Mouse (Mus musculus) liver, embryonic 11.5 days (tissue): ENCODE measurements at regions not wholly inside any gene's neighbourhood (a gene's known extent, or its start where the extent isn't known, plus 50 kb on each side); places are given as distances from the start of the nearest gene placed in this dataset.

Source experiments
- ATAC-seq: fragments of 200-750 bp; cut with Nextera tagmentation; replicated peaks from 2 replicates; pipeline ENCODE4 v1.8.0; 2017; ENCODE audit warnings: moderate number of reproducible peaks, mild to moderate bottlenecking, moderate TSS enrichment, moderate library complexity; ENCODE audit not compliant: low FRiP score
- DNase-seq: peaks from one replicate; pipeline ENCODE4 v3.0.0-alpha.2; 2017; ENCODE audit warnings: low spot score
- H3K27ac ChIP-seq: fragments of 300-500 bp; sonication (generic); 2 replicates; pipeline ENCODE4 v1.5.1; 2014; ENCODE audit warnings: mild to moderate bottlenecking, low read depth, low read length, control low read depth
- H3K27me3 ChIP-seq: fragments of 300-500 bp; sonication (generic); replicated peaks from 2 replicates; pipeline ENCODE4 v1.6.1; 2014; ENCODE audit warnings: low read length, mixed read lengths; ENCODE audit not compliant: control insufficient read depth, insufficient read depth
- H3K36me3 ChIP-seq: fragments of 300-500 bp; sonication (generic); 2 replicates; pipeline ENCODE4 v1.6.1; 2014; ENCODE audit warnings: mild to moderate bottlenecking, low read length, moderate library complexity, mixed read lengths; ENCODE audit not compliant: control insufficient read depth, insufficient read depth
- H3K4me1 ChIP-seq: fragments of 300-500 bp; sonication (generic); replicated peaks from 2 replicates; pipeline ENCODE4 v1.6.1; 2014; ENCODE audit warnings: low read length, mixed read lengths; ENCODE audit not compliant: control insufficient read depth, insufficient read depth
- H3K4me2 ChIP-seq: fragments of 300-500 bp; sonication (generic); 2 replicates; pipeline ENCODE4 v1.6.1; 2014; ENCODE audit warnings: mild to moderate bottlenecking, control low read depth, moderate library complexity
- H3K4me3 ChIP-seq: fragments of 300-500 bp; sonication (generic); 2 replicates; pipeline ENCODE4 v1.5.1; 2014; ENCODE audit warnings: low read depth, low read length, control low read depth
- H3K9ac ChIP-seq: fragments of 300-500 bp; sonication (generic); 2 replicates; pipeline ENCODE4 v1.6.1; 2014; ENCODE audit warnings: low read depth, low read length, control low read depth
- H3K9me3 ChIP-seq: fragments of 300-500 bp; sonication (generic); 2 replicates; pipeline ENCODE4 v1.6.1; 2016; ENCODE audit warnings: low read length, inconsistent platforms, mixed read lengths; ENCODE audit not compliant: control insufficient read depth
- whole genome bisulfite sequencing: fragments of 180-500 bp; shearing (Covaris S2); extraction: QIAGEN DNeasy Blood & Tissue Kit; methylation state at CpG from one replicate; pipeline ENCODE4 v1.1.7; 2014; 5-methylcytosine and 5-hydroxymethylcytosine counted together

DNA sequence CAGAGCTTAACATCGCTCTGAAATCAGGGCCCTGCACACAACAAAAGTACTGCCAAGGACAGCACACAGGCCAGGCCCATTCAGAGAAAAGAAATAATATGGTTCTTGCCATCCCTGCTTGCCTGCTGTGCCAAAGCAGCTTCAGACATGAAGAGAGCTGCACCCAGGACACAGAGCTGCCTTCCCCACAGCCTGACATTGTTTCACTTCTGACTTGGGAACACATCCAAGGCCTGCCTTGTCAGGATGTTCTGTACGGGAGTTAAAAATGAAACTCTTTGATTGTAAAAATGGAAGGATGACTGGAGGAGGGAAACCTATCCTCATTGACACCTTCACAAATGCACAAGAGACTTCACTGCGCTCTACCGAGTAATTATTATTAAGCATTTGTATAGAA lies 114.0 kb upstream of the Ube2e3 start:
- DNase-seq, result no peak
- WGBS, result 91% methylated on average over 4 of the region's 4 CpGs

GRCm38 (mm10) chr2:78730161-78730560 lies 137.8 kb upstream of the Ube2e3 start:
- H3K9me3 ChIP-seq, result no peaks in the 10 kb centered on the region
- no peak for ATAC-seq
- DNase-seq, result no peak
- H3K27ac ChIP-seq, result no peak overlapping the region
- H3K4me1 ChIP-seq, result no peaks in the 10 kb centered on the region
- H3K9ac ChIP-seq, result no peak overlapping the region
- H3K27me3 ChIP-seq, result no peaks in the 10 kb centered on the region
- 77% methylated on average over 6 of the region's 6 CpGs for WGBS
- no peak overlapping the region for H3K4me3 ChIP-seq
- H3K36me3 ChIP-seq, result no peaks in the 10 kb centered on the region
- no peak overlapping the region for H3K4me2 ChIP-seq

More for the DNA sequence above, 114.0 kb upstream of the Ube2e3 start:
- no peak overlapping the region for H3K4me2 ChIP-seq
- no peak for ATAC-seq
- no peak overlapping the region for H3K4me3 ChIP-seq
- H3K27me3 ChIP-seq, result no peaks in the 10 kb centered on the region
- no peak overlapping the region for H3K9ac ChIP-seq
- H3K36me3 ChIP-seq, result no peaks in the 10 kb centered on the region
- H3K9me3 ChIP-seq, result no peaks in the 10 kb centered on the region
- no peaks in the 10 kb centered on the region for H3K4me1 ChIP-seq
- no peak overlapping the region for H3K27ac ChIP-seq

- H3K4me2 ChIP-seq, result no peak overlapping the region
- DNase-seq, result no peak
- 93% methylated on average over 7 of the region's 7 CpGs for WGBS
These were observed 141.9 kb upstream of the Ube2e3 start for GRCm38 (mm10) chr2:78726060-78726459.

DNA sequence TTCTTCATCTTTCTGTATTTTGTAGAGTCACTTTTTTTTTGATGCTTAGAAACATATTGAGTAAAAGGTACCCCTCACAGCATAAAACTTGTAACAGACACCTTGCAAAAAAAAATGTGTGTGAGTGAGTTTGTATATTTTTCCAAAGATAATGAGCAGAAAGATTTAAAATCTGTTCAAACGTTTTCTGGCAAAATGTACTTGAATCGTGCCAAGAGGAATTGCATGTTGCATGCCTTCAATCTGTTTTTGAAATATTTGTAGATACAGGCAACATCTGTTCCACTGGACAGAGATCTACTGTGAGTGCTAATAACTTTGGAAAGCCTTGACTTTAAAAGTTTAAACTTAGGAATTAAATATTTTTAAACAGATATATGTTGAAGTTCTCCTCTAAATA lies 143.5 kb upstream of the Ube2e3 start:
- H3K27ac ChIP-seq, result no peak overlapping the region
- ATAC-seq, result no peak
- WGBS, result 43% methylated on average over 2 of the region's 2 CpGs

More at GRCm38 (mm10) chr2:78726060-78726459, 141.9 kb upstream of the Ube2e3 start:
- ATAC-seq, result no peak
- Histone ChIP-seq H3K27me3 (no peaks in the 10 kb centered on the region), H3K27ac (no peak overlapping the region), H3K4me3 (no peak overlapping the region), H3K4me1 (no peaks in the 10 kb centered on the region), H3K36me3 (no peaks in the 10 kb centered on the region), H3K9ac (no peak overlapping the region), H3K9me3 (no peaks in the 10 kb centered on the region)

DNA sequence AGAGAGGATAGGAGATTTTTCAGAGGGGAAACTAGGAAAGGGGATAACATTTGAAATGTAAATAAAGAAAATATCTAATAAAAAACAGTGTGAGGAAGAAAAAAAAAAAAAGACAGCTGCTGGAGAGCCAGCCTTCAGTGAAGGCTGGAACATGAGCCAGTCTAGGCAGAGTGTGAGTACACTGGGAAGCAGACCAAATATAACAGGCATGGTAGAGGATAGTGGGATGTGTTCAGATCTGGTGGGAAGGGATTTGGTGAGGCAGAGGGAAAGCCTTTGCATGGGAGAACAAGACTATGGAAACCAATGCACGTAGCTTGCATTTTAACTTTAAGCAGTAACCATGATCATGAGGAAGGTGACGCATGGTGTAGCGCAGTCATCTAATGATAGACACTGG lies 144.5 kb upstream of the Ube2e3 start:
- Histone ChIP-seq H3K9ac (no peak overlapping the region), H3K4me3 (no peak overlapping the region)
- ATAC-seq, result no peak

More for the DNA sequence above, 143.5 kb upstream of the Ube2e3 start:
- no peaks in the 10 kb centered on the region for H3K36me3 ChIP-seq
- no peaks in the 10 kb centered on the region for H3K4me1 ChIP-seq
- H3K4me3 ChIP-seq, result no peak overlapping the region
- no peaks in the 10 kb centered on the region for H3K9me3 ChIP-seq
- no peak overlapping the region for H3K4me2 ChIP-seq
- H3K9ac ChIP-seq, result no peak overlapping the region
- H3K27me3 ChIP-seq, result no peaks in the 10 kb centered on the region
- no peak for DNase-seq

GRCm38 (mm10) chr2:78722739-78723138 lies 145.2 kb upstream of the Ube2e3 start:
- Histone ChIP-seq H3K4me2 (no peak overlapping the region), H3K9me3 (no peaks in the 10 kb centered on the region), H3K4me1 (peaks cover under 1% of the 10 kb centered on the region; the same call in 1 of the 2 replicates), H3K36me3 (no peaks in the 10 kb centered on the region), H3K9ac (no peak overlapping the region), H3K4me3 (no peak overlapping the region), H3K27me3 (no peaks in the 10 kb centered on the region), H3K27ac (no peak overlapping the region)
- ATAC-seq (no peak), DNase-seq (no peak)
- 77% methylated on average over 6 of the region's 6 CpGs for WGBS

More for the DNA sequence above, 144.5 kb upstream of the Ube2e3 start:
- Histone ChIP-seq H3K27me3 (no peaks in the 10 kb centered on the region), H3K4me1 (no peaks in the 10 kb centered on the region; the same call in 1 of the 2 replicates), H3K36me3 (no peaks in the 10 kb centered on the region), H3K9me3 (no peaks in the 10 kb centered on the region), H3K27ac (no peak overlapping the region), H3K4me2 (no peak overlapping the region)
- WGBS, result 93% methylated on average over 3 of the region's 3 CpGs
- no peak for DNase-seq

GRCm38 (mm10) chr2:78718550-78718949 lies 149.4 kb upstream of the Ube2e3 start:
- H3K9ac ChIP-seq, result no peak overlapping the region
- H3K27ac ChIP-seq, result peak overlapping the region; percentile 60; the same call in 1 of the 2 replicates
- H3K27me3 ChIP-seq, result no peaks in the 10 kb centered on the region
- WGBS, result 44% methylated on average over 1 of the region's 1 CpGs
- H3K4me2 ChIP-seq, result no peak overlapping the region
- no peaks in the 10 kb centered on the region for H3K36me3 ChIP-seq
- DNase-seq, result no peak
- H3K4me1 ChIP-seq, result peaks cover 2% of the 10 kb centered on the region; the same call in 1 of the 2 replicates
- no peak overlapping the region for H3K4me3 ChIP-seq
- no peaks in the 10 kb centered on the region for H3K9me3 ChIP-seq
- ATAC-seq, result peak; percentile 90

DNA sequence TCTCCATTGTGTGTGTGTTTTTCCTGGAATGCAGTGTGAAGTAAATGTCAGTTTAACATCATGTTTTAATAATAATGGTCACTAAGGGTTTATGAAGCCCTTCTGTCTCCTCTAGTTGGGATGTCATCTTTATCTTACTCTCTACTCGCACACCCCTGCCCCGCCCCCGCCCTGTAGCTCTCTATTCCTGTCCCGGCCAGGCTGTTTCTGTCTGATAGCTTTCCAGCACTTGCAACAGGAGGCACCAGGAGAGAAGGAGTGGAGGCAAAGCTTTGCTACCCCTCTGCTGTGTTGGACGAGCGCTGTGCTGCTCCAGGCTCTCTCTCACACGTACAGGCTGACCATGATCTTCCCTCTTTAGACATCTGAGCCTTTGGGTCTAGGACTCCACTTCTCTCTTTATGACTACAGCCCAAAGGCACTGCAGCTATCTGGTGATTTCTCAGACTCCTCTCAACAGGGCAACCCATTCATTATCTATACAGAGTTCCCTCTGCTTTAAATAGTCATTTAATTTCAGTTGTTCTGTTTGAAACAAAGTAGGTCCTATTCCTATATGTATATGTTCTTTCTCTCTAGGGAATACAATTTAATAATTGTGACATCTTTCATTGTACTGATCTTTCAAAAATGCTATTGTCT lies 151.6 kb upstream of the Ube2e3 start:
- Histone ChIP-seq H3K4me2 (peak overlapping the region; percentile 45), H3K9ac (no peak overlapping the region; the same call in 1 of the 2 replicates)
- peak; percentile 38 for DNase-seq

GRCm38 (mm10) chr2:78694851-78695250 lies 173.1 kb upstream of the Ube2e3 start:
- H3K4me3 ChIP-seq, result no peak overlapping the region
- H3K27me3 ChIP-seq, result no peaks in the 10 kb centered on the region
- no peak for DNase-seq
- H3K9ac ChIP-seq, result no peak overlapping the region
- 86% methylated on average over 6 of the region's 6 CpGs for WGBS
- H3K27ac ChIP-seq, result no peak overlapping the region
- H3K9me3 ChIP-seq, result no peaks in the 10 kb centered on the region
- ATAC-seq, result no peak
- H3K36me3 ChIP-seq, result no peaks in the 10 kb centered on the region
- no peak overlapping the region for H3K4me2 ChIP-seq
- no peaks in the 10 kb centered on the region for H3K4me1 ChIP-seq

More for the DNA sequence above, 151.6 kb upstream of the Ube2e3 start:
- Histone ChIP-seq H3K9me3 (no peaks in the 10 kb centered on the region), H3K4me3 (no peak overlapping the region), H3K27me3 (no peaks in the 10 kb centered on the region), H3K36me3 (no peaks in the 10 kb centered on the region), H3K27ac (peak overlapping the region; percentile 40; the same call in 1 of the 2 replicates), H3K4me1 (peaks cover 2% of the 10 kb centered on the region; the same call in 1 of the 2 replicates)
- peak; percentile 95 for ATAC-seq
- WGBS, result 48% methylated on average over 7 of the region's 7 CpGs
